Mouse (Mus musculus) small intestine, adult 2 months (tissue): Measurements from ENCODE around the gene Alg5.

ENCODE experiments used
- CTCF ChIP-seq: fragments of 200-500 bp; IDR thresholded peaks from 2 replicates; pipeline ENCODE4 v1.5.1; 2012; ENCODE audit warnings: low read depth, mild to moderate bottlenecking, control low read depth, inconsistent platforms, low read length, moderate library complexity, mixed read lengths; ENCODE audit not compliant: insufficient replicate concordance, insufficient read length; ENCODE audit errors: extremely low read depth
- POLR2A ChIP-seq: fragments of 200-500 bp; IDR thresholded peaks from 2 replicates; pipeline ENCODE4 v1.6.1; 2012; ENCODE audit warnings: low read depth, mild to moderate bottlenecking, control low read depth, inconsistent platforms, low read length, moderate library complexity

GRCm38 (mm10) chr3:54775989-54776631 lies 40.8 kb downstream of the Alg5 start:
- TF ChIP-seq CTCF (no peak), POLR2A (no peak)
